Mouse (Mus musculus) ES-Bruce4 (cell line): ENCODE results near the gene Spatc1l.

Source experiments
- EP300 ChIP-seq: IDR thresholded peaks from 2 replicates; pipeline ENCODE4 v1.6.1; 2011; ENCODE audit warnings: low read depth, low read length; ENCODE audit not compliant: insufficient read depth
- POLR2A ChIP-seq: IDR thresholded peaks from one replicate; pipeline ENCODE4 v1.8.1; 2011; ENCODE audit warnings: low read length; ENCODE audit not compliant: insufficient read depth

GRCm38 (mm10) chr10:76572151-76572550 lies 10.1 kb downstream of the Spatc1l start:
- TF ChIP-seq EP300 (no peak), POLR2A (no peak)
